Mouse (Mus musculus): ENCODE measurements around the gene Btbd35f20. TPM values are rescaled to one million over a fixed set of nuclear protein-coding genes. Genes with fewer than 3 reads are reported as not detected.

Btbd35f20 gene
- not detected in 2 replicates for polyA plus RNA-seq (2012; rRNA removed)

GRCm38 (mm10) chrX:4291145-4291544 lies at the start of gene Btbd35f20:
Btbd35f20 (minus strand) TSS chrX:4291245.

Other genes starting within 250 kb of the Btbd35f20 start
- gene Btbd35f28, start 94.7 kb downstream of the Btbd35f20 start, polyA plus RNA-seq (2012; rRNA removed) = not detected in 2 replicates
- gene Btbd35f17, start 79.4 kb upstream of the Btbd35f20 start, polyA plus RNA-seq (2012; rRNA removed) = not detected in 2 replicates

All from liver, embryonic 14 days (tissue).